Mouse (Mus musculus) hindbrain, embryonic 16.5 days (tissue): ENCODE results near the gene Hnrnph3. TPM values are rescaled to one million over a fixed set of nuclear protein-coding genes. Genes with fewer than 3 reads are reported as not detected.

Source experiments
- ATAC-seq: fragments of 200-750 bp; cut with Nextera tagmentation; 2 replicates; pipeline ENCODE4 v1.8.0; 2017; ENCODE audit warnings: moderate TSS enrichment, moderate library complexity
- H3K27ac ChIP-seq: fragments of 300-500 bp; sonication (generic); 2 replicates; pipeline ENCODE4 v1.5.1; 2014; ENCODE audit warnings: low read depth, mild to moderate bottlenecking, control low read depth, low read length, moderate library complexity
- H3K27me3 ChIP-seq: fragments of 300-500 bp; sonication (generic); replicated peaks from 2 replicates; pipeline ENCODE4 v1.6.1; 2014; ENCODE audit warnings: low read length; ENCODE audit not compliant: control insufficient read depth, insufficient read depth
- H3K36me3 ChIP-seq: fragments of 300-500 bp; sonication (generic); 2 replicates; pipeline ENCODE4 v1.6.1; 2014; ENCODE audit warnings: mild to moderate bottlenecking, low read length, moderate library complexity, mixed read lengths; ENCODE audit not compliant: control insufficient read depth, insufficient read depth
- H3K4me1 ChIP-seq: fragments of 300-500 bp; sonication (generic); 2 replicates; pipeline ENCODE4 v1.6.1; 2014; ENCODE audit warnings: low read depth, low read length; ENCODE audit not compliant: control insufficient read depth, insufficient read depth
- H3K4me2 ChIP-seq: fragments of 300-500 bp; sonication (generic); 2 replicates; pipeline ENCODE4 v1.6.1; 2014; ENCODE audit warnings: mild to moderate bottlenecking, low read length, control low read depth, moderate library complexity
- H3K4me3 ChIP-seq: fragments of 300-500 bp; sonication (generic); 2 replicates; pipeline ENCODE4 v1.5.1; 2014; ENCODE audit warnings: mild to moderate bottlenecking, low read length, control low read depth, moderate library complexity
- H3K9ac ChIP-seq: fragments of 300-500 bp; sonication (generic); 2 replicates; pipeline ENCODE4 v1.6.1; 2014; ENCODE audit warnings: low read depth, mild to moderate bottlenecking, control low read depth, low read length, moderate library complexity
- H3K9me3 ChIP-seq: fragments of 300-500 bp; sonication (generic); 2 replicates; pipeline ENCODE4 v1.6.1; 2014; ENCODE audit warnings: mild to moderate bottlenecking, low read length, moderate library complexity; ENCODE audit not compliant: control insufficient read depth
- WGBS: fragments of 180-500 bp; shearing (Covaris S2); extraction: QIAGEN DNeasy Blood & Tissue Kit; methylation state at CpG from one replicate; pipeline ENCODE4 v1.1.7; 2014; 5-methylcytosine and 5-hydroxymethylcytosine counted together
- polyA plus RNA-seq: library from polyadenylated mRNA; unstranded; fragments of >200 nt; fragmentation: Nextera tagmentation; extraction: Ambion mirVana; gene quantifications from 2 replicates; pipeline ENCODE4 v1.2.1, GENCODE M21; 2015

Gene Hnrnph3
- polyA plus RNA-seq, 1 experiment from 2014 or later = 114 TPM

DNA sequence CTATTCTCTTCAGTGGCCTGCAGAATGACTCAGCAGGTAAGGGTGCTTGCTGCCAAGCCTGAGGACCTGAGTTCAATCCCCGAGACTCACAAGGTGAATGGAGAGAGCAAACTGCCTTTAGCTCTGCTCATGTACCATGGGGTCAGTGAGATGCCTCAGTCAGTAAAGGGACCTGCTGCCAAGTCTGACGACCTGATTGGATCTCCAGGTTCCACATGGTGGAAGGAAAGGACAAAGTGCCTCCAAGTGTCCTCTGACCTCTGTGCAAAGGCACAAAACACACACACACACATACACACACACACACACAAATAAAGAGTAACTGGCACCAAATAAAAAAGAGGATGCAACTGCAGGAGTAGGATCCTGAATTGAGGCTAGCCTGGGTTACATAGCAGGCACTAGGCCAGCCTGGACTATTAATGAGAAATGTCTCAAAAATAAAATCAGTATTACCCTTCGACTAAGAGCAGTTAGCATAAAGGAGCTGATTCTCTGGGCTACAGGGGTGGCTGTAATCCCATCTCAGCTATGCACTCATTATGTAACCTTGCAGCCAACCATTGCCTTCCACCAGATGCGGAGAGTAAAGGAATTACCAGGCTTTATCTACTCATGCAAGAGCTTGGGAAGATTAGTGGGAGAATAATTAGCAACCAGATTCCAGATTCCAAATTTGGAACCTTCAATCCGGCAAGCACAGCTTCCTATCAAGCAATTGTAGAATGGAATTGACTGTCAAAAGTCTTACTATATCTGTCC is 16.0 kb upstream of the Hnrnph3 start:
- no peak overlapping the region for H3K4me3 ChIP-seq
- no peaks in the 10 kb centered on the region for H3K27me3 ChIP-seq
- H3K4me2 ChIP-seq = no peak overlapping the region
- H3K9me3 ChIP-seq = no peaks in the 10 kb centered on the region
- no peaks in the 10 kb centered on the region for H3K4me1 ChIP-seq
- H3K36me3 ChIP-seq = no peaks in the 10 kb centered on the region
- 86% methylated on average over 5 of the region's 5 CpGs for WGBS
- no peak overlapping the region for H3K9ac ChIP-seq
- no peak for ATAC-seq
- H3K27ac ChIP-seq = no peak overlapping the region

DNA sequence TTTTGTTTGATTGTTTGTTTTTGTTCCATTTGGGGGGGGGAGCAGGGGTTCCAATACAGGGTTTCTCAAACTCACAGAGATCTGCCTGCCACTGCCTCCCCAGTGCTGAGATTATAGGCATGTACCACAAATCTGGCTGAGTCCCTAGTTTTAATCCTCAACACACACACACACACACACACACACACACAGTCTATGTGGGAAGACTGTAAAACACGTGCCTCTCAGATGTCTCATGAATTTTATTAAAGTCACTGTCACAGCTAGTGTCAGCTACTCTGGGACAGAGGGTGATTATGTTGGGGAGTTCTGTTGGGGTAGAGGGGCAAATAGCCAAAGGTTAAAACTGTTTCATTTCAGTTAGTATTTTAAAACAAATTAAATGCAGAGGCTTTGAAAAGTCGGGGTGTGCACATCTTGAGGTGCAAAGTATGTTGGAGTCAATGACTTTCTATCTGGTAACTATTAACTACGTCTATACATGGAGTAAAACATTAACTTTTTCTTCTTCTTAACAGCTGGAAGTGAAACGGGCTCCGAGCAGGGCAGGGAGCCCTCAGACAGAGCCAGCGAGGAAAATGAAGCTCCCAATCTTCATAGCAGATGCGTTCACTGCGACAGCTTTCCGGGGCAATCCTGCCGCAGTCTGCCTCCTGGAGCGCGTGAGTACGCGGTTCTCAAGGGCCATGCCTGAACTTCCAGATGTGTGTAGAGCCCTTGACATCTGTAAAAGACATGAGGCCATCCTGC is 14.7 kb upstream of the Hnrnph3 start:
- H3K9me3 ChIP-seq = no peaks in the 10 kb centered on the region
- H3K4me3 ChIP-seq = no peak overlapping the region
- H3K4me2 ChIP-seq = no peak overlapping the region
- H3K9ac ChIP-seq = no peak overlapping the region
- H3K36me3 ChIP-seq = no peaks in the 10 kb centered on the region
- H3K27me3 ChIP-seq = no peaks in the 10 kb centered on the region
- WGBS = 66% methylated on average over 14 of the region's 14 CpGs
- no peaks in the 10 kb centered on the region for H3K4me1 ChIP-seq
- ATAC-seq = no peak
- H3K27ac ChIP-seq = no peak overlapping the region

DNA sequence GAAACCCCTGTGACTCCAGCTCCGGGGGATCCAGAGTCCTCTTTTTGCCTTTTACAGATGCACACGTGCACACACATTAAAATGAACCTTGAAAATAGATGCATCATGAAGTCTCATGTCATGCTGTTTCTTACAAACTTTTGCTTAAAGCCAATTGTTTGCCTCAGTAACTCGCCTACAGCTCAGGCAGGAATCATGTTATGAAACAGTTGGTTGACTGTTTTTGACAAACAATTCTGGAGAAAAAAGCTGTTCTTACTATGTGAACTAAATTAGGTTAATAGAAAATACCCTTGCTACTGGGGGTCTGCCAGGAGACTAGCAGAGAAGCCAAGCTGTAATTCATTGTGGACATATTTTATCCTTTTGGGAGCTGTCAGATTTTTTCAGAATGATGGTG is 8.9 kb upstream of the Hnrnph3 start:
- no peak for ATAC-seq
- no peak overlapping the region for H3K4me3 ChIP-seq
- whole genome bisulfite sequencing = 53% methylated on average over 3 of the region's 3 CpGs
- H3K9me3 ChIP-seq = no peaks in the 10 kb centered on the region
- no peaks in the 10 kb centered on the region for H3K27me3 ChIP-seq
- H3K4me2 ChIP-seq = no peak overlapping the region
- no peaks in the 10 kb centered on the region for H3K4me1 ChIP-seq
- H3K9ac ChIP-seq = no peak overlapping the region
- no peak overlapping the region for H3K27ac ChIP-seq
- no peaks in the 10 kb centered on the region for H3K36me3 ChIP-seq

DNA sequence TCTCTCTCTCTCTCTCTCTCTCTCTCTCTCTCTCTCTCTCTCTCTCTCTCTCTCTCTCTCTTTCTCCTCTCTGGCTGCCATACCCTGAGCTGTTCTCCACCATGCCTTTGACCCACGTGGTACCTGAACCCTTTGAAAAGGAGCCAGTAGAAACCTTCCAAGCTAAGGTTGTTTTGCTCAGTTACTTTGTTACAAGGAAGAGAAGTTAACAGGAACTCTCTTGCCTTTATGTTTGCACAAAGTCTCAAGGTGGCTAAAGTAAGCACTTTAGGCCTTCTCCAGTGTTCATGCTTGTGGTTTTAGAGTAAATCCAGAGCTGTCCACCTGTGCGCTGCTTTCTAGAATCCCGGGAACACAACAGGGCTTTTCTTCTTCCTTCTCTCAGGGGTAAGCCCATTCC is 8.2 kb upstream of the Hnrnph3 start:
- ATAC-seq = no peak

DNA sequence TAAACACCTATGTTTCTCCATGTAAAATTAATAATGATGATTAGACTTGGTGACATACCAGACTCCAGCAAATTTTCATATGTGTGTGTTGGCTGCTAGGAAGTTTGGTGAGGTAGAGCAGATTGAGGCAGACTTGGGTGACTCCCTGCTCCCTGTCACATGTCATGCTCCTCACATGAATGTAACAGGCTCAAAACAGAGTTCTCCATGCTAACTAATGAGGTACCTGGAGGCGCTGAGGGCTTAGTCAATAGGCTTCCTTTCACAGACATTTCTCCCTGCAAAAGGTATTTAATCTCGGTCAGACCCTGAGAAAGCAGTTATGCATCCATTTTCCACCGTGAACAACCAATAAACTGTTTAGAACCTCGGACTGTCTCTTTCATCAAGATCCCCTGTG is 4.4 kb upstream of the Hnrnph3 start:
- peaks cover 12% of the 10 kb centered on the region for H3K4me1 ChIP-seq
- WGBS = 45% methylated on average over 4 of the region's 4 CpGs
- no peak overlapping the region for H3K4me3 ChIP-seq
- no peak for ATAC-seq
- H3K4me2 ChIP-seq = no peak overlapping the region
- H3K27ac ChIP-seq = no peak overlapping the region
- H3K36me3 ChIP-seq = no peaks in the 10 kb centered on the region
- no peaks in the 10 kb centered on the region for H3K27me3 ChIP-seq
- no peaks in the 10 kb centered on the region for H3K9me3 ChIP-seq
- no peak overlapping the region for H3K9ac ChIP-seq

More for the DNA sequence above, 8.2 kb upstream of the Hnrnph3 start:
- no peaks in the 10 kb centered on the region for H3K9me3 ChIP-seq
- H3K27me3 ChIP-seq = no peaks in the 10 kb centered on the region
- H3K27ac ChIP-seq = no peak overlapping the region
- peaks cover under 1% of the 10 kb centered on the region; the same call in 1 of the 2 replicates for H3K4me1 ChIP-seq
- no peaks in the 10 kb centered on the region for H3K36me3 ChIP-seq
- WGBS = 78% methylated on average over 3 of the region's 3 CpGs
- H3K4me3 ChIP-seq = no peak overlapping the region
- no peak overlapping the region for H3K4me2 ChIP-seq
- H3K9ac ChIP-seq = no peak overlapping the region

DNA sequence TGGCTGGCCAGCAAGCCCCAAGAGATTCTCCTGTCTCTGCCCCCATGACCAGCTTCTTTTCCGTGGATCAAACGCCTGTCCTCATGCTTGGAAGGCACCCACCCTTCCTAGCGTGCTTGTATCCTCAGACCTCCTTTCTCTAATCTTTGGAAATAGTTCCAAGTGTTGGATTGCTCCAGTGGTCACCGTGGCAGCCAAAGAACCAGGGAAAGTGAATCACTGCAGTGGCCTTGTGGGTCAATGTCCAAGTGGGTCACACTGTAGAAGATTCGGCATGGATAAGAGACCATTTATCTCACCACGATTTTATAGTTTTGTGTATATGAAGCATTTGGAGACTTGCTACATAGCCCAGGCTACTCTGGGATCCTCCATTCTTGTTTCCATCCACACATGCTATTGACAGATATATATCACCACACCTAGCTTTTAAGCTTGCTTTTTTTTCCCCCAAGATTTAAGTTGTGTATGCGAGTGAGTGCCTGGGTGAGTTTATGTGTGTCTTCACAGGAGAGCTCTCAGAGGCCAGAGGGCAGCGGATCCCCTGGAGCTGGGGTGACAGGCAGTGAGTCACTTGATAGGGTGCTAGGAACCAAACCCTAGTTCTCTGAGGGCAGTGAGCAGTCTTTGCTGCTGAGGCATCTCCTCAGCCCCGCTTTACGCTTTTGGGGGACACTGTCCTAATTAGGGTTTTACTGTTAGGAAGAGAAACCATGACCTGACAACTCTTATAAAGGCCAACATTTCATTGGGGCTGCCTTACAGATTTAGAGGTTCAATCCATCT is 3.6 kb upstream of the Hnrnph3 start:
- no peak for ATAC-seq
- H3K27ac ChIP-seq = peak overlapping the region; percentile 100
- H3K36me3 ChIP-seq = no peaks in the 10 kb centered on the region
- H3K9me3 ChIP-seq = no peaks in the 10 kb centered on the region
- H3K4me1 ChIP-seq = peaks cover 12% of the 10 kb centered on the region
- H3K27me3 ChIP-seq = no peaks in the 10 kb centered on the region
- no peak overlapping the region for H3K9ac ChIP-seq
- WGBS = 86% methylated on average over 10 of the region's 10 CpGs
- H3K4me2 ChIP-seq = no peak overlapping the region
- no peak overlapping the region for H3K4me3 ChIP-seq

DNA sequence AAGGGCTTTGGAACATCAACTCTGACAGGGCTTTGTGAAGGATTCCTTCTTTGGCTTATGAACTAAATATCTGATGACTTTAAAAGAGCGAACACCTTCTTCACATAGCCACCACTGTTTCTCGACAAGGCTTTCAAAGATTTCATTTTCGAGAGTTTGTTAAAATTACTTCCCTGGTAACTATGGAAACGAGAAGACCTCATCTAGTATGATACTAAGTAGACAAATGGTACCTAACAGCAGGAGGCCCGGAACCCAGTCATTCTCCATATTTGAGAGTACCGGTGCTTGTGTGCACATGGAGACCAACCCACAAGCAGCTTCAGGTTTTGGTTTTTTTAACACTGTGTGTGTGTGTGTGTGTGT is 2.8 kb upstream of the Hnrnph3 start:
- Histone ChIP-seq H3K36me3 (no peaks in the 10 kb centered on the region), H3K4me2 (peak overlapping the region; percentile 48), H3K27me3 (no peaks in the 10 kb centered on the region), H3K4me3 (no peak overlapping the region), H3K27ac (peak overlapping the region; percentile 100), H3K9ac (peak overlapping the region; percentile 15; the same call in 1 of the 2 replicates), H3K4me1 (peaks cover 16% of the 10 kb centered on the region), H3K9me3 (no peaks in the 10 kb centered on the region)
- ATAC-seq = no peak
- 25% methylated on average over 6 of the region's 6 CpGs for WGBS

DNA sequence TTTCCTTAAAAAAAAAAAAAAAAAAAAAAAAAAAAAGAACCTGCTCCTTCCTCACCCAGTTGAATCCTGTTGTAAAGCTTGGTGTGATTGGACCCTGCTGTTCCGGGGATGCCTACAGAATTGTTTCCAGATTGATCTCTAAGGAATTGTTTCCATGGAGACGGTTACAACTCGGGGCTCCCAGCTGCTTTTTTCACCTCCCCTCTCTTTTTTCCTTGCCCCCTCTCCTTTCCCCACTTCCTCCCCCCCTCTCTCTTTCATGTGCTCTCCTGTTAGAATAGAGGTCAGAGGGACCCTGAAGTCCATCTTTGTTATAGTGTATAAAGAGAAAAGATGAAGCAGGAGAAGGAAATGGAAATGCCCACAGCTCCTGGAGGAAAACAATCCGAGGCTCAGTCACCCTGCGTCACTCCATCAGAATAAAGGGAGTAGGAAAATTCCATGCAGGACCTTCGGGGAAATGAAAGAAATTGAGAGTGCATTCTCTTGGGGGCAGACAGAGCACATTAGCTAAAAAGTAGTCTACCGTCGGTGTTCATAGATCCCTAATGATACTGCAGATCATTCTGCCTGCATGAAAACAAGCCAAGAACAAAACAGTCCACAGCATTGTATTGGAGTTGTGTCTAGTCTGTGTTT is 2.3 kb upstream of the Hnrnph3 start:
- Histone ChIP-seq H3K4me3 (0 out of 2 replicates have a peak overlapping the region, but pooled peaks have one; percentile 4), H3K27ac (peak overlapping the region; percentile 100), H3K9ac (peak overlapping the region; percentile 42; the same call in 1 of the 2 replicates), H3K4me1 (peaks cover 21% of the 10 kb centered on the region), H3K27me3 (no peaks in the 10 kb centered on the region), H3K4me2 (peak overlapping the region; percentile 48), H3K9me3 (no peaks in the 10 kb centered on the region), H3K36me3 (no peaks in the 10 kb centered on the region)
- ATAC-seq = no peak
- 6% methylated on average over 8 of the region's 8 CpGs for WGBS
